Mouse (Mus musculus) G1E (cell line): ENCODE results near the gene Gm49416.

Experiments used
- CTCF ChIP-seq: IDR thresholded peaks from 2 replicates; pipeline ENCODE4 v1.5.1; 2012; ENCODE audit warnings: low read depth, low read length, inconsistent platforms, mixed read lengths
- GATA1 ChIP-seq: IDR thresholded peaks from 2 replicates; pipeline ENCODE4 v1.6.1; 2012; ENCODE audit warnings: borderline replicate concordance, low read length, inconsistent platforms, mixed read lengths
- POLR2AphosphoS5 ChIP-seq: IDR thresholded peaks from 2 replicates; pipeline ENCODE4 v1.6.1; 2012; ENCODE audit warnings: low read depth, low read length, inconsistent platforms; ENCODE audit not compliant: insufficient replicate concordance
- TAL1 ChIP-seq: conservative IDR thresholded peaks from 2 replicates; pipeline ENCODE4 v1.6.1; 2012; ENCODE audit warnings: low read depth, low read length, inconsistent platforms, mixed read lengths

DNA sequence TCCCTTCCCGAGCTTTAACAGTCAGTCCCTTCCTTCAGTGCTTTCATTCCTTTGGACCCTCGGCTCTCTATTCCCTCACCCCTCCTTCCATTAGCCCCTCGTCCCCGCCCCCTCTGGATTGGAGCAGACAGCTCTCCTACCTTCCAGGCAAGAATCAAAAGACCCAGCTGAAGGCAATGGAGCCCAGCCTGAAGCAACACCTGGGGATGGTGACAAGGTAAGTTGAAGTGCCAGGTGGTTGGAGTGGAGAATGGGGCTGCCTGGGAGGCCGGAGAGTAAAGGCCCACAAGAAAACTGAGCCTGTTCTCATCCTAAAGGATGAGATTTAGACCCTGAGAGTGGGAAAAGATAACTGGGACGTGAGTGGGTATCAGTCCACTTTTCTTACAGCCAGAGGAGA, 19.8 kb downstream of the Gm49416 start:
- TF ChIP-seq GATA1 (no peak), CTCF (no peak), POLR2AphosphoS5 (no peak), TAL1 (no peak)
